Mouse (Mus musculus): ENCODE data around the gene Olfr767. TPM values are rescaled to one million over a fixed set of nuclear protein-coding genes. Genes with fewer than 3 reads are reported as not detected.
"Not testable (repeated sequence)": the region's sequence is repeated elsewhere in the genome, so short reads cannot be mapped to it uniquely, and the experiment has no call there.

The Olfr767 gene
- polyA plus RNA-seq (2015; fragmentation: Nextera tagmentation; extraction: Ambion mirVana) = not detected in 2 replicates

GRCm38 (mm10) chr10:129082810-129083209 is at the start of gene Olfr767:
TSS of gene Olfr767 (minus strand) at chr10:129082910.
- not testable (repeated sequence) for H3K4me2 ChIP-seq (replicated peaks); H3K36me3 ChIP-seq; ATAC-seq (replicated peaks); H3K4me1 ChIP-seq; H3K27me3 ChIP-seq; H3K9ac ChIP-seq (replicated peaks); H3K9me3 ChIP-seq; H3K4me3 ChIP-seq; H3K27ac ChIP-seq (replicated peaks)

GRCm38 (mm10) chr10:129117761-129118160 is 35.1 kb upstream of the Olfr767 start, which contains the start of gene Olfr769:
TSS of gene Olfr769 (minus strand) at chr10:129117861.
- H3K9me3 ChIP-seq = no peaks in the 10 kb centered on the region
- H3K27me3 ChIP-seq = no peaks in the 10 kb centered on the region
- H3K27ac ChIP-seq (replicated peaks) = no peak within 1 kb of the TSS
- ATAC-seq (replicated peaks) = no peak
- 84% methylated on average over 2 of the region's 2 CpGs for WGBS
- H3K36me3 ChIP-seq = no peaks in the 10 kb centered on the region
- H3K9ac ChIP-seq (replicated peaks) = no peak within 1 kb of the TSS
- no peak within 1 kb of the TSS for H3K4me2 ChIP-seq (replicated peaks)
- no peak within 1 kb of the TSS for H3K4me3 ChIP-seq
- no peaks in the 10 kb centered on the region for H3K4me1 ChIP-seq

- Histone ChIP-seq H3K27ac (replicated peaks) (no peak overlapping the region), H3K9ac (replicated peaks) (no peak overlapping the region), H3K27me3 (no peaks in the 10 kb centered on the region), H3K4me2 (replicated peaks) (no peak overlapping the region), H3K9me3 (no peaks in the 10 kb centered on the region), H3K36me3 (no peaks in the 10 kb centered on the region), H3K4me3 (no peak overlapping the region), H3K4me1 (no peaks in the 10 kb centered on the region)
- WGBS = 97% methylated on average over 3 of the region's 3 CpGs
- no peak for ATAC-seq (replicated peaks)
Observed at GRCm38 (mm10) chr10:129115146-129115545, 32.4 kb upstream of the Olfr767 start.

GRCm38 (mm10) chr10:129101231-129101630 is 18.5 kb upstream of the Olfr767 start:
- Histone ChIP-seq H3K9me3 (no peaks in the 10 kb centered on the region), H3K4me2 (replicated peaks) (no peak overlapping the region), H3K27me3 (no peaks in the 10 kb centered on the region), H3K36me3 (no peaks in the 10 kb centered on the region), H3K4me3 (no peak overlapping the region), H3K9ac (replicated peaks) (no peak overlapping the region), H3K27ac (replicated peaks) (no peak overlapping the region), H3K4me1 (no peaks in the 10 kb centered on the region)
- 41% methylated on average over 3 of the region's 3 CpGs for WGBS
- ATAC-seq (replicated peaks) = no peak

GRCm38 (mm10) chr10:129099275-129099674 is 16.6 kb upstream of the Olfr767 start, which contains the start of gene Olfr768:
TSS of gene Olfr768 (minus strand) at chr10:129099375.
- Histone ChIP-seq H3K27me3 (no peaks in the 10 kb centered on the region), H3K4me3 (no peak within 1 kb of the TSS), H3K9ac (replicated peaks) (no peak within 1 kb of the TSS), H3K27ac (replicated peaks) (no peak within 1 kb of the TSS), H3K4me1 (no peaks in the 10 kb centered on the region), H3K9me3 (no peaks in the 10 kb centered on the region), H3K36me3 (no peaks in the 10 kb centered on the region), H3K4me2 (replicated peaks) (no peak within 1 kb of the TSS)
- no peak for ATAC-seq (replicated peaks)
- WGBS = 86% methylated on average over 1 of the region's 1 CpGs

- Histone ChIP-seq H3K9ac (replicated peaks) (no peak within 1 kb of the TSS), H3K4me2 (replicated peaks) (no peak within 1 kb of the TSS), H3K36me3 (no peaks in the 10 kb centered on the region), H3K4me1 (no peaks in the 10 kb centered on the region), H3K9me3 (no peaks in the 10 kb centered on the region), H3K4me3 (no peak within 1 kb of the TSS), H3K27me3 (no peaks in the 10 kb centered on the region), H3K27ac (replicated peaks) (no peak within 1 kb of the TSS)
- WGBS = 45% methylated on average over 2 of the region's 2 CpGs
- ATAC-seq (replicated peaks) = no peak
Observed at GRCm38 (mm10) chr10:129068877-129069276, 13.8 kb downstream of the Olfr767 start, which contains the start of gene Olfr766-ps1. TSS of gene Olfr766-ps1 (minus strand) at chr10:129068977.

- not testable (repeated sequence) for H3K4me1 ChIP-seq; H3K9me3 ChIP-seq; H3K4me2 ChIP-seq (replicated peaks); H3K36me3 ChIP-seq; H3K9ac ChIP-seq (replicated peaks); ATAC-seq (replicated peaks); H3K27me3 ChIP-seq; H3K4me3 ChIP-seq; H3K27ac ChIP-seq (replicated peaks)
Observed at GRCm38 (mm10) chr10:129049898-129050297, 32.8 kb downstream of the Olfr767 start, which contains the start of gene Olfr765. TSS of gene Olfr765 (minus strand) at chr10:129049998.

- Histone ChIP-seq H3K4me1 (no peaks in the 10 kb centered on the region), H3K9ac (replicated peaks) (no peak within 1 kb of the TSS), H3K9me3 (no peaks in the 10 kb centered on the region), H3K4me3 (no peak within 1 kb of the TSS), H3K27me3 (no peaks in the 10 kb centered on the region), H3K36me3 (no peaks in the 10 kb centered on the region), H3K4me2 (replicated peaks) (no peak within 1 kb of the TSS), H3K27ac (replicated peaks) (no peak within 1 kb of the TSS)
- 83% methylated on average over 3 of the region's 3 CpGs for WGBS
- ATAC-seq (replicated peaks) = no peak
Observed at GRCm38 (mm10) chr10:129039796-129040195, 42.9 kb downstream of the Olfr767 start, which contains the start of gene Olfr764-ps1. TSS of gene Olfr764-ps1 (minus strand) at chr10:129039896.

- no peak overlapping the region for H3K9ac ChIP-seq (replicated peaks)
- H3K36me3 ChIP-seq = no peaks in the 10 kb centered on the region
- no peak overlapping the region for H3K27ac ChIP-seq (replicated peaks)
- WGBS = 81% methylated on average over 2 of the region's 2 CpGs
- no peaks in the 10 kb centered on the region for H3K4me1 ChIP-seq
- H3K4me2 ChIP-seq (replicated peaks) = no peak overlapping the region
- no peaks in the 10 kb centered on the region for H3K9me3 ChIP-seq
- no peak for ATAC-seq (replicated peaks)
- H3K27me3 ChIP-seq = no peaks in the 10 kb centered on the region
- no peak overlapping the region for H3K4me3 ChIP-seq
Observed at GRCm38 (mm10) chr10:129028343-129028742, 54.4 kb downstream of the Olfr767 start.

GRCm38 (mm10) chr10:129026018-129026662 is 56.6 kb downstream of the Olfr767 start:
- no peaks in the 10 kb centered on the region for H3K9me3 ChIP-seq
- peak; percentile 64; the same call in 1 of the 2 replicates for ATAC-seq (replicated peaks)
- no peak overlapping the region for H3K4me3 ChIP-seq

More at GRCm38 (mm10) chr10:129026018-129026662, 56.6 kb downstream of the Olfr767 start:
- Histone ChIP-seq H3K4me2 (replicated peaks) (no peak overlapping the region), H3K4me1 (no peaks in the 10 kb centered on the region), H3K36me3 (no peaks in the 10 kb centered on the region), H3K27me3 (no peaks in the 10 kb centered on the region), H3K9ac (replicated peaks) (no peak overlapping the region), H3K27ac (replicated peaks) (no peak overlapping the region)
- WGBS = 57% methylated on average over 3 of the region's 3 CpGs
